Mouse (Mus musculus) lung, postnatal 0 days (tissue): Measurements from ENCODE around the gene Gpc4.

Experiments
- CTCF ChIP-seq: IDR thresholded peaks from 2 replicates; pipeline ENCODE4 v1.5.1; 2016; ENCODE audit warnings: antibody characterized with exemption, mild to moderate bottlenecking
- EP300 ChIP-seq: IDR thresholded peaks from 2 replicates; pipeline ENCODE4 v1.6.1; 2016; ENCODE audit warnings: antibody characterized with exemption, mild to moderate bottlenecking, control low read depth

GRCm38 (mm10) chrX:52212846-52213245, 47.8 kb upstream of the Gpc4 start:
- TF ChIP-seq CTCF (no peak), EP300 (no peak)
